Mouse (Mus musculus): Measurements from ENCODE around the gene Tex33. TPM values are rescaled to one million over a fixed set of nuclear protein-coding genes. Genes with fewer than 3 reads are reported as not detected.
A peak's percentile ranks its signal among the peaks of the same experiment; 100 is the strongest.

Gene Tex33
- polyA plus RNA-seq (2012; ENCODE audit: insufficient read depth, insufficient read length, missing spikeins): not detected in 2 replicates

DNA sequence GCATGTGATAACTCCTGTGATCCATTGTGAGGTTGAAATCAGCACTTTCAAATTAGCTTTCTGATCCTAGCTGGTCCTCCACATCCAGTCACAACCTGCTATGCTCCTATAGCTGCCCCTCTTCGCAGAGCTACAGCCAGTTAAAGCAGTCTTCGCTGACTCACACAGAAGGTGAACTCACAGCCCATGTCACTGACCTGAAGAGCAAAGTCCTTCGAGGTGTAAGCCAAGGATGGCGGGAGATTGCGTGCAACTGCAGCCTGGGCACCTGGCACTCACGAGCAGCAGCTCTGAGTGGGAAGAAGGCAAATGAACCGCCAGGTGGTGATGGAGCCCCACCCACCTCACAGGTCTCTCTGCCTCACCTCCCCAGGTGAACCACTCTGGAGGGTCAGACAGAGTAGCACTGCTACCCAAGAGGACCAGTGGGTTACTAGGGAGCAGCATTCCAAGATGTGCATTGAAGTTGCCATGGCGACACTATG, at the start of gene Tex33:
Tex33 (minus strand) TSS at position 435 of the 485 bp plus-strand sequence.
- Histone ChIP-seq H3K27ac (replicated peaks; ENCODE audit: low read depth, low read length) (no peak within 1 kb of the TSS), H3K4me3 (ENCODE audit: insufficient read depth, low read depth, low read length) (no peak within 1 kb of the TSS), H3K4me1 (ENCODE audit: control insufficient read depth, insufficient read depth, insufficient read length, low read length) (no peaks in the 10 kb centered on the region)

- H3K4me3 ChIP-seq (ENCODE audit: insufficient read depth, low read depth, low read length): no peak overlapping the region
- no peak overlapping the region for H3K27ac ChIP-seq (replicated peaks; ENCODE audit: low read depth, low read length)
- H3K4me1 ChIP-seq (ENCODE audit: control insufficient read depth, insufficient read depth, insufficient read length, low read length): peaks cover 1% of the 10 kb centered on the region; the same call in 1 of the 2 replicates
These were observed 48.1 kb upstream of the Tex33 start for GRCm38 (mm10) chr15:78443857-78444256.

GRCm38 (mm10) chr15:78442231-78442630, 46.5 kb upstream of the Tex33 start:
- no peaks in the 10 kb centered on the region for H3K4me1 ChIP-seq (ENCODE audit: control insufficient read depth, insufficient read depth, insufficient read length, low read length)
- H3K27ac ChIP-seq (replicated peaks; ENCODE audit: low read depth, low read length): no peak overlapping the region
- no peak overlapping the region for H3K4me3 ChIP-seq (ENCODE audit: insufficient read depth, low read depth, low read length)

- peaks cover 7% of the 10 kb centered on the region; the same call in 1 of the 2 replicates for H3K4me1 ChIP-seq (ENCODE audit: control insufficient read depth, insufficient read depth, insufficient read length, low read length)
- H3K4me3 ChIP-seq (ENCODE audit: insufficient read depth, low read depth, low read length): no peak overlapping the region
- no peak overlapping the region for H3K27ac ChIP-seq (replicated peaks; ENCODE audit: low read depth, low read length)
These were observed 43.3 kb upstream of the Tex33 start for GRCm38 (mm10) chr15:78438973-78439372.

DNA sequence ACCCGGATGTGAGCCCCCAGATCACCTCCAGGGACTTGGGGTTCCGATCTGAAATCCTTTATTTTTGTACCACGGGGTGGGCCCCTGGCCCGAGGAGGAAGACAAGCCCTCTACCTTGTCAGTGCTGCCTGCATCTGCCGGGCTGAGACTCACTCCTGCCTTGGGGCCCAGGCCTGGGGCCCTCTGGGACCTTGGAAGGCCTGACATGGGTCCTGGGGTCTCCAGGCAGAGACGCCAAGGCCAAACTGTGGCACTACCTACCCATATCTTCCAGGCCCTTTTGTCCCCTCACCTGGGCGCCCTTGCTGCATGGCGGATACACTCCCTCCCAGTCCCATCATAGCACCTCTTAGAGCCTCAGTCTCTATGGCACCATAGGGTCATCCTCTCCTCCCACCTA, 42.8 kb upstream of the Tex33 start:
- peaks cover 7% of the 10 kb centered on the region; the same call in 1 of the 2 replicates for H3K4me1 ChIP-seq (ENCODE audit: control insufficient read depth, insufficient read depth, insufficient read length, low read length)
- H3K4me3 ChIP-seq (ENCODE audit: insufficient read depth, low read depth, low read length): no peak overlapping the region
- no peak overlapping the region for H3K27ac ChIP-seq (replicated peaks; ENCODE audit: low read depth, low read length)

DNA sequence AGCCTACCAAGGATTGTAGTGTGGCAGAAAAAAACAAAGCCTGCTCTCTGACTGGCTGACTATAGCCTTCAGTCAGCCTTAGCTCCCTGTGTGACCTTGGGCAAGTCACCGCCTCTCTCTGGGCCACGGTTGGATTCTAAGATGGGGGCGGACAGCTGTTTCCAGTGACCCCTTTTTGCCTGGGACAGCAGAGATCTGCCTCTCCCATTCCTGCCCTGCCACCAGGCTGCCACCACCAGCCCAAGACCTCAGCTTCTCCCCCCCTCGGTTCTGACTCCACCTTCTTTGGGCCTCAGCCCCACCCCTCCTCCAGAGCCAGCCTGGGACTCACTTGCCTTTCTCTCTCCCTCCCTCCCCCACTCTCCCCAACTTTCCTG, 42.3 kb upstream of the Tex33 start:
- Histone ChIP-seq H3K4me3 (ENCODE audit: insufficient read depth, low read depth, low read length) (no peak overlapping the region), H3K27ac (replicated peaks; ENCODE audit: low read depth, low read length) (no peak overlapping the region), H3K4me1 (ENCODE audit: control insufficient read depth, insufficient read depth, insufficient read length, low read length) (peaks cover 7% of the 10 kb centered on the region; the same call in 1 of the 2 replicates)

GRCm38 (mm10) chr15:78437237-78438017, 41.7 kb upstream of the Tex33 start:
- H3K27ac ChIP-seq (replicated peaks; ENCODE audit: low read depth, low read length): no peak overlapping the region
- H3K4me1 ChIP-seq (ENCODE audit: control insufficient read depth, insufficient read depth, insufficient read length, low read length): peaks cover 7% of the 10 kb centered on the region; the same call in 1 of the 2 replicates
- H3K4me3 ChIP-seq (ENCODE audit: insufficient read depth, low read depth, low read length): no peak overlapping the region

GRCm38 (mm10) chr15:78436380-78437192, 40.9 kb upstream of the Tex33 start:
- Histone ChIP-seq H3K4me3 (ENCODE audit: insufficient read depth, low read depth, low read length) (no peak overlapping the region), H3K4me1 (ENCODE audit: control insufficient read depth, insufficient read depth, insufficient read length, low read length) (peaks cover 12% of the 10 kb centered on the region), H3K27ac (replicated peaks; ENCODE audit: low read depth, low read length) (no peak overlapping the region)

- Histone ChIP-seq H3K4me3 (ENCODE audit: insufficient read depth, low read depth, low read length) (no peak overlapping the region), H3K27ac (replicated peaks; ENCODE audit: low read depth, low read length) (no peak overlapping the region), H3K4me1 (ENCODE audit: control insufficient read depth, insufficient read depth, insufficient read length, low read length) (peaks cover 18% of the 10 kb centered on the region)
These were observed 40.0 kb upstream of the Tex33 start for GRCm38 (mm10) chr15:78435681-78436080.

GRCm38 (mm10) chr15:78434896-78435520, 39.3 kb upstream of the Tex33 start:
- no peak overlapping the region for H3K27ac ChIP-seq (replicated peaks; ENCODE audit: low read depth, low read length)
- no peak overlapping the region for H3K4me3 ChIP-seq (ENCODE audit: insufficient read depth, low read depth, low read length)
- H3K4me1 ChIP-seq (ENCODE audit: control insufficient read depth, insufficient read depth, insufficient read length, low read length): peaks cover 23% of the 10 kb centered on the region

- H3K27ac ChIP-seq (replicated peaks; ENCODE audit: low read depth, low read length): peak overlapping the region; percentile 98
- no peak overlapping the region for H3K4me3 ChIP-seq (ENCODE audit: insufficient read depth, low read depth, low read length)
- peaks cover 19% of the 10 kb centered on the region for H3K4me1 ChIP-seq (ENCODE audit: control insufficient read depth, insufficient read depth, insufficient read length, low read length)
These were observed 35.9 kb upstream of the Tex33 start for GRCm38 (mm10) chr15:78431541-78432121.

DNA sequence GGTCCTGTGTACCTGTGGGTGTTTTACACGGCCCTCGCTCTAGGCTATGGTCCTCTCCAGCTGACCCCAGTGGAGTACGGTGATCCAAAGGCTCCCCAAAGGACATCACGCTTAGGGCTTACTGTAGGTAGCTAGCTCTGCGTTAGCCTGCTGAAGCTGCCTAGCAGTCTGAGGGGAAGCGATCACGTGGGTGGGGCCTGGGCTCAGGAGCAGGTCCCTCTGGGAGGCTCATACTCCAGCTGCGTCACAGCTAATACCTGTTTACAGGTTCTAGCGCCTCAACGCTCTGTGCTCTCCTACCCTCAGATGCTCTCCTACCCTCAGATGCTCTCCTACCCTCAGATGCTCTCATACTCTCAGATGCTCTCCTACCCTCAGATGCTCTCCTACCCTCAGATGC, 35.2 kb upstream of the Tex33 start:
- Histone ChIP-seq H3K4me3 (ENCODE audit: insufficient read depth, low read depth, low read length) (peak overlapping the region; percentile 65), H3K27ac (replicated peaks; ENCODE audit: low read depth, low read length) (peak overlapping the region; percentile 98), H3K4me1 (ENCODE audit: control insufficient read depth, insufficient read depth, insufficient read length, low read length) (peaks cover 16% of the 10 kb centered on the region)

DNA sequence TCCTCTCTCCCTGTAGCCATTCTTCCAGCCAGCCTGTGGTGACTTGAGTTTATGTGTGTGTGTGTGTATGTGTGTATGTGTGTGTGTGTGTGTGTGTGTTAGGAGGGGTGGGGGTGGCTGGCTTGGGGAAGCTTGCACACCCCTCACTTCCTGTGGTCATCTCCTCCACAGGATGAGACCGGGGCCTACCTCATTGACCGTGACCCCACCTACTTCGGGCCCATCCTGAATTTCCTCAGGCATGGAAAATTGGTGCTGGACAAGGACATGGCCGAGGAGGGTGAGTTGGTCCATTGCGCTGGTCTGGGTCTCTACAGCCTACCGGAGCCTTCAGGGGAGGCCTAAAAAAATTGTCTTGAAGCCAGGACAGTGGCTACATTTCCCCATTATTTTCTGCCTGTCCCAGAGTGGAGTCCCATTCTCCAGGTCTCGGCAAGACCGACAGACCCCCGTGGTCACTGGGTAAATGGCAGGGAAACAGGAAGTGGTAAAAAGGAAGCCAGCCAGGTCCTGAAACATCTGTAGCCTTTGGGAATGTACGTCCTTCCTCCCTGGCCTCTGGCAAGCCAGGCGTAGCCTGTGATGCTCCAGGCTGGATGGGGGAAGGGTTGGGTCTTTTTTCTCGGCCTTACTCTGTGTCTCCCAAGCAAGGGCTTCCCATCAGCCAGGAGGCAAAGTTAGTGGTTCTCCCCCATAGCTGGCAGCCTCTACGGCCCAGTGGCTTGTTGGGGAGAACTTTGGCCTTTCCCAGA, 34.3 kb upstream of the Tex33 start:
- Histone ChIP-seq H3K27ac (replicated peaks; ENCODE audit: low read depth, low read length) (peak overlapping the region; percentile 98), H3K4me1 (ENCODE audit: control insufficient read depth, insufficient read depth, insufficient read length, low read length) (peaks cover 16% of the 10 kb centered on the region), H3K4me3 (ENCODE audit: insufficient read depth, low read depth, low read length) (peak overlapping the region; percentile 65)

GRCm38 (mm10) chr15:78429139-78429459, 33.4 kb upstream of the Tex33 start:
- Histone ChIP-seq H3K4me1 (ENCODE audit: control insufficient read depth, insufficient read depth, insufficient read length, low read length) (peaks cover 16% of the 10 kb centered on the region), H3K4me3 (ENCODE audit: insufficient read depth, low read depth, low read length) (peak overlapping the region; percentile 65), H3K27ac (replicated peaks; ENCODE audit: low read depth, low read length) (peak overlapping the region; percentile 98)
